Mouse (Mus musculus) kidney, adult 2 months (tissue): ENCODE data around the gene Rad21l. TPM values are rescaled to one million over a fixed set of nuclear protein-coding genes. Genes with fewer than 3 reads are reported as not detected.
A peak's percentile ranks its signal among the peaks of the same experiment; 100 is the strongest.
"Not testable (repeated sequence)": the region's sequence is repeated elsewhere in the genome, so short reads cannot be mapped to it uniquely, and the experiment has no call there.

Experiments used
- DNase-seq: peaks from one replicate; pipeline ENCODE4 v3.0.0; 2021
- H3K27ac ChIP-seq: fragments of 200-500 bp; 2 replicates; pipeline ENCODE4 v1.5.1; 2012; ENCODE audit warnings: low read depth, low read length, control low read depth, inconsistent platforms; ENCODE audit not compliant: insufficient read depth
- H3K27me3 ChIP-seq: fragments of 200-500 bp; replicated peaks from 2 replicates; pipeline ENCODE4 v1.6.1; 2012; ENCODE audit warnings: mild to moderate bottlenecking, moderate library complexity, low read length, inconsistent platforms; ENCODE audit not compliant: control insufficient read depth, insufficient read depth
- H3K36me3 ChIP-seq: fragments of 200-500 bp; 2 replicates; pipeline ENCODE4 v1.6.1; 2012; ENCODE audit warnings: mild to moderate bottlenecking, moderate library complexity, low read length, inconsistent platforms; ENCODE audit not compliant: control insufficient read depth, insufficient read depth
- H3K4me1 ChIP-seq: fragments of 200-500 bp; 2 replicates; pipeline ENCODE4 v1.6.1; 2011; ENCODE audit warnings: low read length; ENCODE audit not compliant: control insufficient read depth, insufficient read depth
- H3K4me3 ChIP-seq: fragments of 200-500 bp; 2 replicates; pipeline ENCODE4 v1.5.1; 2011; ENCODE audit warnings: mild to moderate bottlenecking, low read depth, low read length, control low read depth; ENCODE audit not compliant: insufficient read depth
- CTCF ChIP-seq: fragments of 200-500 bp; conservative IDR thresholded peaks from 2 replicates; pipeline ENCODE4 v1.5.1; 2011; ENCODE audit warnings: low read depth, mild to moderate bottlenecking, control low read depth, low read length, moderate library complexity, mixed read lengths; ENCODE audit not compliant: insufficient read depth, insufficient read length
- POLR2A ChIP-seq: fragments of 200-500 bp; IDR thresholded peaks from one replicate; pipeline ENCODE4 v1.6.1; 2011; ENCODE audit warnings: low read depth, low read length, control low read depth
- WGBS: fragments of 180-500 bp; shearing (Covaris S2); methylation state at CpG from one replicate; pipeline ENCODE4 v1.1.7; 2018; 5-methylcytosine and 5-hydroxymethylcytosine counted together
- polyA plus RNA-seq: library from polyadenylated mRNA; depleted of rRNA; stranded (reverse); fragments of >200 nt; gene quantifications from 2 replicates; pipeline ENCODE4 v1.2.3, GENCODE M21; 2012

Gene Rad21l
- polyA plus RNA-seq, 1 experiment, result not detected

DNA sequence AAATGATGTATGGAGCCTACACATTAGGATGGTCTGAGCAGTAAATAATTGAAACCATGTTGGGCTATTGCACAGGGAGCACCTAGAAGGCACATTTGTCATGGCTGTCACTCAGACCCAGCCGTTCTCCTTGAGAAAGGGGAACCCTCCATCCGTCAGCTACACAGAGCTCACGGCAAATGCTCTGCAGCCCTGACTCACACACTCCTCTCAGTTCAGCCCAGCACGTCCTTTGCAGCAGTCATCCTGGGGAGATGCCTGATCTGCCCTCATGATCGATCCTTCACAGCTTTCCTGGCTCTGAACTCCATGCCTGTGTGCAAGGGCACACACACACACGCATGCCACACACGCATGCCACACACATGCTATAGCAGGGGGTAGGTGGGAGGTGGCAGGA, 39.0 kb downstream of the Rad21l start:
- Histone ChIP-seq H3K4me3 (no peak overlapping the region), H3K36me3 (no peaks in the 10 kb centered on the region), H3K27ac (no peak overlapping the region), H3K4me1 (no peaks in the 10 kb centered on the region), H3K27me3 (peaks cover 2% of the 10 kb centered on the region; the same call in 1 of the 2 replicates)
- WGBS, result 78% methylated on average over 7 of the region's 7 CpGs
- DNase-seq, result no peak
- TF ChIP-seq POLR2A (no peak), CTCF (no peak)

GRCm38 (mm10) chr2:151628011-151628410, 40.3 kb downstream of the Rad21l start:
- H3K27ac ChIP-seq, result no peak overlapping the region
- no peak overlapping the region for H3K4me3 ChIP-seq
- H3K27me3 ChIP-seq, result peaks cover 2% of the 10 kb centered on the region; the same call in 1 of the 2 replicates
- no peaks in the 10 kb centered on the region for H3K36me3 ChIP-seq
- TF ChIP-seq CTCF (no peak), POLR2A (no peak)
- no peak for DNase-seq
- 77% methylated on average over 3 of the region's 3 CpGs for WGBS
- H3K4me1 ChIP-seq, result no peaks in the 10 kb centered on the region

DNA sequence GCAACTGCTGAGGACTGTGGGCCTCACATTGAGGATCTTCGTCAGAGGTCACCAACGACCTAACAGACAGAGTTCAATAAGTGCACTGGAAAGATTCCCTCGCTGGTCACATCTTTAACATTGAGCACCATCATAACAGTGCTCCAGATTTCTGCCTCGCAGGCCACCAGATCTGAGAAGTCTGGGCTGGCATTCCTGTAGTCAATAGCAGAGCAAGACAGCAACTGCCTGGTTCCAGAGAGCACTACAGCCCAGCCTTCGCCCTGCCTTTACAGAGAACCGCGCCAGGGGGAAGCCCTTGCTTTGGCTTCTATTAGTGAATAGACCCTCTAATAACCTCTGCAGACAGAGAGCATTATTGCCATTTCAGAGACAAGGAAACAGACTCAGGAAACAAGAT, 42.0 kb downstream of the Rad21l start:
- TF ChIP-seq POLR2A (no peak), CTCF (no peak)
- WGBS, result 87% methylated on average over 7 of the region's 7 CpGs
- no peaks in the 10 kb centered on the region for H3K36me3 ChIP-seq
- no peak for DNase-seq
- H3K4me3 ChIP-seq, result no peak overlapping the region
- no peaks in the 10 kb centered on the region; the same call in 1 of the 2 replicates for H3K27me3 ChIP-seq
- H3K27ac ChIP-seq, result no peak overlapping the region
- no peaks in the 10 kb centered on the region for H3K4me1 ChIP-seq

DNA sequence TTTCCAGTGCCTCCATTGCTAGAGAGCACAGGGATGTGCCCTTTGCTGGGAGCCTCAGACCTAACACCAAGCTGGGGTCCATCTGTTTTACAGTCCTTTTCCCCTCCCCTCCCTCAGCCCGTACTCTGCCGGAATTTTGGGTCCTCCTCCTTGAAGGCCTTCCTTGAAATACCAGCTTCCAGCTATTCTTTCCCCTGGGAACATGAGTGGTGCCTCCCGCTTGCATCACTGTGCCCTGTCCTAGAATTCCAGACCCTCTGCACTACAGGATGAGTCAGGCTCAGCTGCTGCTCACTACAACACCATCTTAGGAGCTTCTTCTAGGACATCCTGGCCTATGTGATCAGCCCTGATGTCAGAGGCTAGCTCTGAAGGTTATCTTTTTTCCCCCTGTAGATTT, 44.6 kb downstream of the Rad21l start:
- DNase-seq, result no peak
- WGBS, result 47% methylated on average over 3 of the region's 3 CpGs
- Histone ChIP-seq H3K36me3 (no peaks in the 10 kb centered on the region), H3K4me3 (no peak overlapping the region), H3K27ac (no peak overlapping the region), H3K27me3 (no peaks in the 10 kb centered on the region), H3K4me1 (no peaks in the 10 kb centered on the region)
- no peak for TF ChIP-seq POLR2A

DNA sequence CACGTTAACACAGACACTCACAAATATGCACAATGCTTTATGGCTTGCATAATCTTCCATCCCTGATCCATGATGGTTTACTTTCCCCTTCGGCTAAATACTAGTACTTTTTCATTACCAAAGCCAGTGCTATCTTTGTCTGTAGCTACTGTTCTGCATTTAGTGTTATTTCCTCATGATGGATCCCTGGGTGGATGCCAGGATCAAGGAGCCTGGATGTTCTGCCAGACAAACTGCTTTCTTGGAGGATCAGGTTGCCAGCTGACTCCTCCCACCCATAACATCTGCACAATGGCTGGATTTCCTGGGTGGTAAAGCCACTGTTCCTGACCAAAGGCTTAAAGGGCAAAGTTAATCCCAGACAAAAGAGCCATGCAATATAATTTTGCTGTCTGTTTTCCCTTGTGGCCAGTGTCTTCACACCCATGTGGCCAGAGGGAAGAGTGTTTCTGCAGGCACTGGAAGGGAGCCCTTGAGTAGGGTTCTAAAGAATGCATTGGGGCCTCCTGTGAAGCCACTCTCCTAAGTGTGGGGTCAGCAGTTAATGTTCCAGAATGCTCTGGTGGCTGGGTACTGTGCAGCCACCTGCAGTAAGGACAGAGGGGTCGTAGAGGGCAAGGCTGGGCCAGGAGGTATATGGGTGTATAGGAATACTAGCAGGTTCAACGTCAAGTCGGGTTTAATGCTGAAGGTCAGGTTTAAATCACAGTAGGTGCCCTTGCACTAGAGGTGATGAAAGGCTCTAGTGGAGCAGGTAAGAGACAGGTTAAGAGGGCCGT, 51.6 kb downstream of the Rad21l start:
- WGBS, result 37% methylated on average over 6 of the region's 6 CpGs
- Histone ChIP-seq H3K4me1 (no peaks in the 10 kb centered on the region), H3K27me3 (no peaks in the 10 kb centered on the region), H3K36me3 (no peaks in the 10 kb centered on the region), H3K4me3 (no peak overlapping the region), H3K27ac (no peak overlapping the region)
- DNase-seq, result peak; percentile 24
- TF ChIP-seq POLR2A (no peak), CTCF (no peak)

DNA sequence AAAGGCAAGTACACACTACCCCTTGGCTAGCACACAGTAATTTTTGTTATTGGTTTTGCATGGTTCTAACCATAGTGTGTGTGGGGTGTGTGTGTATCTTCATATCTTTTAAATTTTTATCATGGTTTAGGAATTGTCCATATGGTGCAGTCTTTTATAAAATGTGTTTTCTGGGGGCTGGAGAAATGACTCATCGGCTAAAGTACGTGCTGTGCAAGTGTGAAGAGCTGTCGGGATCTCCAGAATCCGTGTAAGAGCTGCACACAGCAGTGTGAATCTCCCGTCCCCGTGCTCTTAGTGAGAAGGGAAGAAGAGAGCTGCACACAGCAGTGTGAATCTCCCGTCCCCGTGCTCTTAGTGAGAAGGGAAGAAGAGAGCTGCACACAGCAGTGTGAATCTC, 52.6 kb downstream of the Rad21l start:
- H3K27ac ChIP-seq, H3K4me3 ChIP-seq, DNase-seq, H3K27me3 ChIP-seq, H3K36me3 ChIP-seq, H3K4me1 ChIP-seq: not testable (repeated sequence)
- 78% methylated on average over 6 of the region's 8 CpGs for WGBS

DNA sequence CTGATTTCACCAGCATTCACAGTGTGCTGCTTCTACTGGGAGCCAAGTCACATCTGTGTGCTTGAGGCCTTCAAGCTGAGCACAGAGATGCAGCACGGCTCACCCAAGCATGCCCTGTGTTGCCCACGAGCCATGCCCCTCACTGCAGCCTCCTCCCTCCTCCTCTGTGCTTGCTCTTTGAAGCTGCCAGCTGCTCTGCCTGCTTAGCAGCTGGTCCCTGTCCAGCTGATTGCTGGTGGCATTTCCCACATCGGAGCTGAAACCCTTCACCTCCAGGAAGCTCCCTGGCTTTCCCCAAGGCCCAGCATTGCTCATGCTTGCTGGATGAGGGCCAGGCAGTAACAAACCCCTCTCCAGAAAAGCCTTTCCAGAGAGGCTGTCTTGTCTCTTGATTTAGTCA, 58.4 kb downstream of the Rad21l start:
- Histone ChIP-seq H3K27me3 (no peaks in the 10 kb centered on the region), H3K4me3 (no peak overlapping the region), H3K4me1 (no peaks in the 10 kb centered on the region), H3K36me3 (no peaks in the 10 kb centered on the region), H3K27ac (no peak overlapping the region)
- no peak for DNase-seq
- no peak for TF ChIP-seq POLR2A
- TF ChIP-seq CTCF, result no peak
- 22% methylated on average over 3 of the region's 3 CpGs for WGBS

DNA sequence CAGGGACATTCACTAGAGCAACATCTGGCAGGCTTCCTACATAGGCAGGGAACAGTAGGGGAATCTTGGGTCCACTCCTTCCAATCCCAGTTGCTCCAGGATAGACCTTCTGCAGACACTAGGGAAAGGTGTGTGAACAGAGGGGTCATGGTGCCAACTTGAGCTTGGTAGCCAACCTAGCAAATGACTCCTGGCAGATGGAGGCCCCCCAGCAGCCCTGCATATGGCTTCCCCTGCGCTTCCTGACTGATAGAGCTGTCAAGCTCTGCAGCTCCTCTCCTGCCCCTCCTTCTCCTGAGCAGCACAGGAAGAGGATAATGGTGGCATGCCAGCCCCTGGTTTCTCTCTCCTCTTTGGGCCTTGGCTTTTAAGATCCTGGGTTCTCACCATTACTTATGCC, 59.9 kb downstream of the Rad21l start:
- TF ChIP-seq POLR2A, result no peak
- Histone ChIP-seq H3K4me3 (no peak overlapping the region), H3K4me1 (no peaks in the 10 kb centered on the region), H3K36me3 (no peaks in the 10 kb centered on the region), H3K27ac (no peak overlapping the region), H3K27me3 (no peaks in the 10 kb centered on the region)
- WGBS, result 65% methylated on average over 1 of the region's 1 CpGs
- no peak for DNase-seq
